Mouse (Mus musculus): Measurements from ENCODE around the gene Hs2st1.

DNA sequence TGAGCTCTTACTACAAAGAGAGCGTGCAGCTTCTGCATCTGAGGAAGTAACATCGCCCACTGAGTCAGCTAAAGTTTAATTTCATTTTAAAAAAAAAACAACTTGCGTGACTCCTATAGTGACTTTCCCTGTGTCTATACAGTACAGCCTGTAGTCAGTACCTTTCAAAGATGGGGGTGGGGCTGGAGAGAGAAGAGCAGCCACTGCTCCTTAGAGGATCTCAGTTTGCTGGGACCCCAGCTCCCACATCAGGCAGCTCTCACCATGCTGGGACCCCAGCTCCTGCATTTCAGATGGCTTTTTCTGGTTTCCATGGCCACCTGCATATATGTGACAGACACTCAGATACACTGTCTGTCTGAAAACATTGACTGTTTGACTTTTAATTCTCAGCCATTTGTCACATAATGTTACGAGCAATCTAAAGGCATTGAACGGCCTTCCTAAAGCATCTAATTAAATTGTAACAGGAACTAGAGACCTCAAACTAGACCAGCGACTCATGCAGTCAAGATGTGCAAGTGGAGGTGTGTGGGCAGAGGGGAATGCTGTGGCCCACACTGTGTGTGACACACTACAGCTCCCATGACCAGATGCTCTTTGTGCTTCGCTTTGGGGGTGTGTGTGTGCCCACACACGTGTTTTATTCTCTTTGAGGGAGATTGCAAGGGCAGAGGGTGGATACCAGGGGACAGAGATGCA, 19.4 kb upstream of the Hs2st1 start:
- TF ChIP-seq CTCF (IDR thresholded peaks at IDR 0.05; ENCODE audit: low read depth) (no peak), EP300 (IDR thresholded peaks at IDR 0.05; ENCODE audit: low read depth) (no peak)
